Mouse (Mus musculus): ENCODE measurements at regions not wholly inside any gene's neighbourhood (a gene's known extent, or its start where the extent isn't known, plus 50 kb on each side); places are given as distances from the start of the nearest gene placed in this dataset.

- no peaks in the 10 kb centered on the region for H3K9me3 ChIP-seq (ENCODE audit: control insufficient read depth, insufficient read depth, low read depth, low read length)
- no peak overlapping the region for H3K4me3 ChIP-seq (ENCODE audit: insufficient read depth in 1 of 2, low read depth in 1 of 2, low read length in 2 of 2, poor library complexity in 1 of 2, severe bottlenecking in 1 of 2)
- no peak overlapping the region for H3K27ac ChIP-seq (ENCODE audit: insufficient read depth, low read depth, low read length, poor library complexity, severe bottlenecking)
- no peaks in the 10 kb centered on the region for H3K4me1 ChIP-seq (ENCODE audit: control insufficient read depth in 2 of 2, insufficient read depth in 2 of 2, low read length in 2 of 2, poor library complexity in 1 of 2)
- no peaks in the 10 kb centered on the region for H3K36me3 ChIP-seq (ENCODE audit: control insufficient read depth, insufficient read depth, low read length, poor library complexity, severe bottlenecking)
- no peak for TF ChIP-seq ZNF384 (IDR thresholded peaks at IDR 0.05; ENCODE audit: low read depth, low read length)
- TF ChIP-seq CHD2 (IDR thresholded peaks at IDR 0.05; ENCODE audit: low read depth, low read length) = no peak
- TF ChIP-seq MAFK (IDR thresholded peaks at IDR 0.05; ENCODE audit: insufficient read depth, low read depth, low read length) = no peak
- no peak for TF ChIP-seq ZC3H11A (IDR thresholded peaks at IDR 0.05; ENCODE audit: borderline replicate concordance, low read depth, low read length)
- TF ChIP-seq HCFC1 (IDR thresholded peaks at IDR 0.05; ENCODE audit: borderline replicate concordance, insufficient read depth, low read length) = no peak
- in situ Hi-C loops (cut with MboI; ENCODE audit: low sequenced_read_pairs in 2 of 2, unreplicated experiment in 2 of 2) = no loop called here
- DNase-seq (ENCODE audit: low read depth, low spot score) = no peak
- no peak overlapping the region for H3K9ac ChIP-seq (ENCODE audit: insufficient read depth, low read depth, low read length, poor library complexity, severe bottlenecking)
These were observed 307.9 kb downstream of the Satb1 start for GRCm38 (mm10) chr17:51525219-51525618.

GRCm38 (mm10) chr17:51511917-51512316 is 321.2 kb downstream of the Satb1 start:
- H3K4me1 ChIP-seq (ENCODE audit: control insufficient read depth in 2 of 2, insufficient read depth in 2 of 2, low read length in 2 of 2, poor library complexity in 1 of 2) = no peaks in the 10 kb centered on the region
- no peaks in the 10 kb centered on the region for H3K9me3 ChIP-seq (ENCODE audit: control insufficient read depth, insufficient read depth, low read depth, low read length)
- in situ Hi-C loops (cut with MboI; ENCODE audit: low sequenced_read_pairs in 2 of 2, unreplicated experiment in 2 of 2) = no loop called here
- TF ChIP-seq HCFC1 (IDR thresholded peaks at IDR 0.05; ENCODE audit: borderline replicate concordance, insufficient read depth, low read length) (no peak), ZC3H11A (IDR thresholded peaks at IDR 0.05; ENCODE audit: borderline replicate concordance, low read depth, low read length) (no peak), CHD2 (IDR thresholded peaks at IDR 0.05; ENCODE audit: low read depth, low read length) (no peak)
- H3K36me3 ChIP-seq (ENCODE audit: control insufficient read depth, insufficient read depth, low read length, poor library complexity, severe bottlenecking) = no peaks in the 10 kb centered on the region
- H3K4me3 ChIP-seq (ENCODE audit: insufficient read depth in 1 of 2, low read depth in 1 of 2, low read length in 2 of 2, poor library complexity in 1 of 2, severe bottlenecking in 1 of 2) = no peak overlapping the region
- H3K27ac ChIP-seq (ENCODE audit: insufficient read depth, low read depth, low read length, poor library complexity, severe bottlenecking) = no peak overlapping the region
- no peak for DNase-seq (ENCODE audit: low read depth, low spot score)
- H3K9ac ChIP-seq (ENCODE audit: insufficient read depth, low read depth, low read length, poor library complexity, severe bottlenecking) = no peak overlapping the region

GRCm38 (mm10) chr17:51500751-51501150 is 321.6 kb upstream of the Tbc1d5 start:
- in situ Hi-C loops (cut with MboI; ENCODE audit: low sequenced_read_pairs in 2 of 2, unreplicated experiment in 2 of 2) = no loop called here
- Histone ChIP-seq H3K27ac (ENCODE audit: insufficient read depth, low read depth, low read length, poor library complexity, severe bottlenecking) (no peak overlapping the region), H3K9ac (ENCODE audit: insufficient read depth, low read depth, low read length, poor library complexity, severe bottlenecking) (no peak overlapping the region), H3K4me3 (ENCODE audit: insufficient read depth in 1 of 2, low read depth in 1 of 2, low read length in 2 of 2, poor library complexity in 1 of 2, severe bottlenecking in 1 of 2) (no peak overlapping the region), H3K9me3 (ENCODE audit: control insufficient read depth, insufficient read depth, low read depth, low read length) (no peaks in the 10 kb centered on the region), H3K4me1 (ENCODE audit: control insufficient read depth in 2 of 2, insufficient read depth in 2 of 2, low read length in 2 of 2, poor library complexity in 1 of 2) (no peaks in the 10 kb centered on the region), H3K36me3 (ENCODE audit: control insufficient read depth, insufficient read depth, low read length, poor library complexity, severe bottlenecking) (no peaks in the 10 kb centered on the region)
- no peak for DNase-seq (ENCODE audit: low read depth, low spot score)
- TF ChIP-seq HCFC1 (IDR thresholded peaks at IDR 0.05; ENCODE audit: borderline replicate concordance, insufficient read depth, low read length) = no peak
- TF ChIP-seq ZNF384 (IDR thresholded peaks at IDR 0.05; ENCODE audit: low read depth, low read length) = no peak
- TF ChIP-seq MAFK (IDR thresholded peaks at IDR 0.05; ENCODE audit: insufficient read depth, low read depth, low read length) = no peak
- no peak for TF ChIP-seq CHD2 (IDR thresholded peaks at IDR 0.05; ENCODE audit: low read depth, low read length)
- TF ChIP-seq ZC3H11A (IDR thresholded peaks at IDR 0.05; ENCODE audit: borderline replicate concordance, low read depth, low read length) = no peak

GRCm38 (mm10) chr17:51499541-51499940 is 320.4 kb upstream of the Tbc1d5 start:
- Histone ChIP-seq H3K27ac (ENCODE audit: insufficient read depth, low read depth, low read length, poor library complexity, severe bottlenecking) (no peak overlapping the region), H3K36me3 (ENCODE audit: control insufficient read depth, insufficient read depth, low read length, poor library complexity, severe bottlenecking) (no peaks in the 10 kb centered on the region), H3K9ac (ENCODE audit: insufficient read depth, low read depth, low read length, poor library complexity, severe bottlenecking) (no peak overlapping the region), H3K4me3 (ENCODE audit: insufficient read depth in 1 of 2, low read depth in 1 of 2, low read length in 2 of 2, poor library complexity in 1 of 2, severe bottlenecking in 1 of 2) (no peak overlapping the region), H3K9me3 (ENCODE audit: control insufficient read depth, insufficient read depth, low read depth, low read length) (no peaks in the 10 kb centered on the region), H3K4me1 (ENCODE audit: control insufficient read depth in 2 of 2, insufficient read depth in 2 of 2, low read length in 2 of 2, poor library complexity in 1 of 2) (no peaks in the 10 kb centered on the region)
- in situ Hi-C loops (cut with MboI; ENCODE audit: low sequenced_read_pairs in 2 of 2, unreplicated experiment in 2 of 2) = no loop called here
- DNase-seq (ENCODE audit: low read depth, low spot score) = no peak
- TF ChIP-seq MAFK (IDR thresholded peaks at IDR 0.05; ENCODE audit: insufficient read depth, low read depth, low read length) = no peak
- TF ChIP-seq HCFC1 (IDR thresholded peaks at IDR 0.05; ENCODE audit: borderline replicate concordance, insufficient read depth, low read length) = no peak
- TF ChIP-seq CHD2 (IDR thresholded peaks at IDR 0.05; ENCODE audit: low read depth, low read length) = no peak
- no peak for TF ChIP-seq ZC3H11A (IDR thresholded peaks at IDR 0.05; ENCODE audit: borderline replicate concordance, low read depth, low read length)
- TF ChIP-seq ZNF384 (IDR thresholded peaks at IDR 0.05; ENCODE audit: low read depth, low read length) = no peak

- Histone ChIP-seq H3K9me3 (ENCODE audit: control insufficient read depth, insufficient read depth, low read depth, low read length) (no peaks in the 10 kb centered on the region), H3K27ac (ENCODE audit: insufficient read depth, low read depth, low read length, poor library complexity, severe bottlenecking) (no peak overlapping the region), H3K36me3 (ENCODE audit: control insufficient read depth, insufficient read depth, low read length, poor library complexity, severe bottlenecking) (no peaks in the 10 kb centered on the region), H3K4me1 (ENCODE audit: control insufficient read depth in 2 of 2, insufficient read depth in 2 of 2, low read length in 2 of 2, poor library complexity in 1 of 2) (no peaks in the 10 kb centered on the region), H3K4me3 (ENCODE audit: insufficient read depth in 1 of 2, low read depth in 1 of 2, low read length in 2 of 2, poor library complexity in 1 of 2, severe bottlenecking in 1 of 2) (no peak overlapping the region), H3K9ac (ENCODE audit: insufficient read depth, low read depth, low read length, poor library complexity, severe bottlenecking) (no peak overlapping the region)
- in situ Hi-C loops (cut with MboI; ENCODE audit: low sequenced_read_pairs in 2 of 2, unreplicated experiment in 2 of 2) = no loop called here
- TF ChIP-seq ZC3H11A (IDR thresholded peaks at IDR 0.05; ENCODE audit: borderline replicate concordance, low read depth, low read length) (no peak), HCFC1 (IDR thresholded peaks at IDR 0.05; ENCODE audit: borderline replicate concordance, insufficient read depth, low read length) (no peak), ZNF384 (IDR thresholded peaks at IDR 0.05; ENCODE audit: low read depth, low read length) (no peak), CHD2 (IDR thresholded peaks at IDR 0.05; ENCODE audit: low read depth, low read length) (no peak), MAFK (IDR thresholded peaks at IDR 0.05; ENCODE audit: insufficient read depth, low read depth, low read length) (no peak)
- DNase-seq (ENCODE audit: low read depth, low spot score) = no peak
These were observed 315.9 kb upstream of the Tbc1d5 start for GRCm38 (mm10) chr17:51495038-51495437.

All from ES-E14 (cell line).